Mouse (Mus musculus) stomach, embryonic 14.5 days (tissue): ENCODE results near the gene Col5a2. TPM values are rescaled to one million over a fixed set of nuclear protein-coding genes. Genes with fewer than 3 reads are reported as not detected.

Source experiments
- ATAC-seq: fragments of 200-750 bp; cut with Nextera tagmentation; 2 replicates; pipeline ENCODE4 v1.8.0; 2017; ENCODE audit warnings: low read depth, moderate TSS enrichment; ENCODE audit not compliant: insufficient number of reproducible peaks, insufficient read depth, low FRiP score
- H3K27ac ChIP-seq: fragments of 300-500 bp; sonication (generic); 2 replicates; pipeline ENCODE4 v1.5.1; 2014; ENCODE audit warnings: mild to moderate bottlenecking, low read length, moderate library complexity, mixed read lengths
- H3K27me3 ChIP-seq: fragments of 300-500 bp; sonication (generic); 2 replicates; pipeline ENCODE4 v1.6.1; 2014; ENCODE audit warnings: low read length, control low read depth, mixed read lengths; ENCODE audit not compliant: control insufficient read depth, insufficient read depth
- H3K36me3 ChIP-seq: fragments of 300-500 bp; sonication (generic); 2 replicates; pipeline ENCODE4 v1.6.1; 2014; ENCODE audit warnings: mild to moderate bottlenecking, control low read depth, low read length, moderate library complexity, mixed read lengths; ENCODE audit not compliant: control insufficient read depth, insufficient read depth
- H3K4me1 ChIP-seq: fragments of 300-500 bp; sonication (generic); 2 replicates; pipeline ENCODE4 v1.6.1; 2014; ENCODE audit warnings: low read length, control low read depth, mixed read lengths; ENCODE audit not compliant: control insufficient read depth, insufficient read depth
- H3K4me2 ChIP-seq: fragments of 300-500 bp; sonication (generic); replicated peaks from 2 replicates; pipeline ENCODE4 v1.6.1; 2014; ENCODE audit warnings: low read depth, low read length, control low read depth
- H3K4me3 ChIP-seq: fragments of 300-500 bp; sonication (generic); 2 replicates; pipeline ENCODE4 v1.5.1; 2014; ENCODE audit warnings: low read depth, low read length, control low read depth
- H3K9ac ChIP-seq: fragments of 300-500 bp; sonication (generic); replicated peaks from 2 replicates; pipeline ENCODE4 v1.6.1; 2014; ENCODE audit warnings: low read depth, mild to moderate bottlenecking, control low read depth, low read length, moderate library complexity, mixed read lengths
- H3K9me3 ChIP-seq: fragments of 300-500 bp; sonication (generic); 2 replicates; pipeline ENCODE4 v1.6.1; 2016; ENCODE audit warnings: low read depth, low read length, control low read depth; ENCODE audit not compliant: control insufficient read depth
- WGBS: fragments of 180-500 bp; shearing (Covaris S2); extraction: QIAGEN DNeasy Blood & Tissue Kit; methylation state at CpG from one replicate; pipeline ENCODE4 v1.1.7; 2014; 5-methylcytosine and 5-hydroxymethylcytosine counted together
- polyA plus RNA-seq: library from polyadenylated mRNA; unstranded; fragments of >200 nt; fragmentation: Nextera tagmentation; extraction: Ambion mirVana; gene quantifications from 2 replicates; pipeline ENCODE4 v1.2.1, GENCODE M21; 2014

Col5a2 gene
- polyA plus RNA-seq, 1 experiment from 2014 or later = 106 TPM

DNA sequence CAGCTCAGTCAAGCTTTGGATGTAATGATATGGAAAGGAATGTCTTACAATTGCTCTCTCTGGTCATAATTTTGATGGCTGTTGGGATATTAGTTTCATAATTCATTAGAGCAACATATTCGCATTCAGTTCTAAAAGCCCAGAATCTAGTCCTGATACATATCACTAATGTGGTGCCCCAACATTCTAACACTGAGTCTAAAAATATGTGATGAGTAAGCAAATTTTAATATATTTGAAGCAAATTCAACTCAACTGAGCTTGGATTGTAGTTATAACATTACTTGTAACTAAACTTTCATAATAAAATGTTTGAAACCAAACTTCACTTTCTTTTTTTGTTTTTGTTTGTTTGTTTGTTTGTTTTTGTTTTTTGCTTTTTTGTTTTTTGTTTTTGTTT lies 173.9 kb downstream of the Col5a2 start:
- no peak overlapping the region for H3K9ac ChIP-seq
- no peaks in the 10 kb centered on the region for H3K4me1 ChIP-seq
- H3K27ac ChIP-seq = no peak overlapping the region
- H3K36me3 ChIP-seq = peaks cover 36% of the 10 kb centered on the region
- no peaks in the 10 kb centered on the region for H3K27me3 ChIP-seq
- H3K9me3 ChIP-seq = no peaks in the 10 kb centered on the region
- 86% methylated on average over 1 of the region's 1 CpGs for WGBS
- no peak overlapping the region for H3K4me2 ChIP-seq
- no peak for ATAC-seq
- no peak overlapping the region for H3K4me3 ChIP-seq

Other genes starting within 250 kb of the Col5a2 start
- gene Col3a1, start 191.7 kb downstream of the Col5a2 start, polyA plus RNA-seq = 2,030 and 2,122 TPM in 2 replicates